Mouse (Mus musculus): Measurements from ENCODE around the gene Pth1r. TPM values are rescaled to one million over a fixed set of nuclear protein-coding genes. Genes with fewer than 3 reads are reported as not detected.

The Pth1r gene
- polyA plus RNA-seq, 1 experiment from 2014 or later, result 97.8 TPM

GRCm38 (mm10) chr9:110760886-110761285 lies 13.9 kb upstream of the Pth1r start:
- Histone ChIP-seq H3K27me3 (ENCODE audit: insufficient read depth, low read length) (no peaks in the 10 kb centered on the region), H3K4me2 (no peak overlapping the region), H3K4me3 (ENCODE audit: low read depth, low read length) (no peak overlapping the region), H3K27ac (ENCODE audit: low read depth) (peak overlapping the region; percentile 65), H3K36me3 (ENCODE audit: insufficient read depth) (no peaks in the 10 kb centered on the region), H3K9ac (no peak overlapping the region), H3K4me1 (ENCODE audit: insufficient read depth) (peaks cover 5% of the 10 kb centered on the region; the same call in 1 of the 2 replicates), H3K9me3 (ENCODE audit: low read depth, low read length) (no peaks in the 10 kb centered on the region)
- TF ChIP-seq CTCF (IDR thresholded peaks at IDR 0.05; ENCODE audit: low read depth), result no peak
- DNase-seq, result no peak
- WGBS, result 63% methylated on average over 8 of the region's 8 CpGs
- ATAC-seq (ENCODE audit: insufficient read depth), result no peak

DNA sequence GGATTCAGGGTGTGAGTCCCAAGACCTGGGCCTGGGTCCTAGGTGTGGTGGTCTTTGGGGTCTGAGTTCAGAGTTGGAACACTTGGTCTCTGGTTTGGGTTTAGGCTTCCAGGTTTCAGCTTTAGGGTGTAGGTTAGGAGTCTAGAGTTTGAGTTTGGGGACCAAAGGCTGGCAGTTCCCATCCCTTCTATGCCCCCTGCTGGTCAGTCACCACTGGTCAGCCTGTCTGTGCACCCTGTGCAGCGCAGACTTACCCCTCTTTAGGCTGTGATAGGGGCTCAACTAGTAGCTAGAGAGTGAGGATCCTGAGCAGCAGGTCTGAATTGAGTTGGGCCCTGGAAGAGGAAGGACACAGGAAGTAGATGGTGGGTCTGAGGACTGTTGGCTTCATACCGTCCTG lies 12.3 kb upstream of the Pth1r start:
- Histone ChIP-seq H3K36me3 (ENCODE audit: insufficient read depth) (no peaks in the 10 kb centered on the region), H3K9me3 (ENCODE audit: low read depth, low read length) (no peaks in the 10 kb centered on the region), H3K27me3 (ENCODE audit: insufficient read depth, low read length) (no peaks in the 10 kb centered on the region), H3K9ac (no peak overlapping the region), H3K4me3 (ENCODE audit: low read depth, low read length) (no peak overlapping the region), H3K4me1 (ENCODE audit: insufficient read depth) (peaks cover 5% of the 10 kb centered on the region; the same call in 1 of the 2 replicates), H3K4me2 (no peak overlapping the region), H3K27ac (ENCODE audit: low read depth) (no peak overlapping the region)
- peak; percentile 87 for TF ChIP-seq CTCF (IDR thresholded peaks at IDR 0.05; ENCODE audit: low read depth)
- DNase-seq (peak; percentile 83), ATAC-seq (ENCODE audit: insufficient read depth) (peak; percentile 16; the same call in 1 of the 2 replicates)
- 55% methylated on average over 2 of the region's 2 CpGs for WGBS

GRCm38 (mm10) chr9:110758605-110759004 lies 11.7 kb upstream of the Pth1r start:
- DNase-seq (peak; percentile 67), ATAC-seq (ENCODE audit: insufficient read depth) (no peak)
- TF ChIP-seq CTCF (IDR thresholded peaks at IDR 0.05; ENCODE audit: low read depth), result no peak
- Histone ChIP-seq H3K4me2 (no peak overlapping the region), H3K27ac (ENCODE audit: low read depth) (no peak overlapping the region), H3K9me3 (ENCODE audit: low read depth, low read length) (no peaks in the 10 kb centered on the region), H3K27me3 (ENCODE audit: insufficient read depth, low read length) (no peaks in the 10 kb centered on the region), H3K36me3 (ENCODE audit: insufficient read depth) (no peaks in the 10 kb centered on the region), H3K4me3 (ENCODE audit: low read depth, low read length) (no peak overlapping the region), H3K9ac (no peak overlapping the region), H3K4me1 (ENCODE audit: insufficient read depth) (peaks cover 5% of the 10 kb centered on the region; the same call in 1 of the 2 replicates)
- 45% methylated on average over 8 of the region's 8 CpGs for WGBS

DNA sequence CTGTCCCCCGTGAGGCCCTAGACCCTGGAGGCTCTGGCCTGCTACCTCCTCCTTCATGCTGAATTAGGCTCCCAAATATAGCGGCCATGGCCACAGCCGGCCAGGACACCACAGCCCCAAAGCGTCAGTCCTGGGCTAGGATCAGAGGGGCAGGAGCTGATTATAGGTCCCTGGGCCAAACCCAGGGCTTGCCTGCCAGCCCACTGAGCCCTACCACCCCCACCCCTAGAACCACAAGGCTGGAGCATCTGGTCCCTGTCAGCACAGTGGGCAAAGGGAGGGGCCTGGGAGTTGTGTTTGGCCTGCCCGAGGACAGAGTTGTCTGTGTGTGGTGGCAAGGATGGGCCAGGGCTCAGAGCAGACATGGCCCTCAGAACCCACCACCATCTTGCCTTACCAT lies 10.9 kb upstream of the Pth1r start:
- H3K4me3 ChIP-seq (ENCODE audit: low read depth, low read length), result no peak overlapping the region
- DNase-seq (no peak), ATAC-seq (ENCODE audit: insufficient read depth) (no peak)
- H3K4me2 ChIP-seq, result no peak overlapping the region
- WGBS, result 71% methylated on average over 5 of the region's 5 CpGs
- H3K36me3 ChIP-seq (ENCODE audit: insufficient read depth), result no peaks in the 10 kb centered on the region
- H3K27ac ChIP-seq (ENCODE audit: low read depth), result no peak overlapping the region
- no peaks in the 10 kb centered on the region for H3K9me3 ChIP-seq (ENCODE audit: low read depth, low read length)
- no peak for TF ChIP-seq CTCF (IDR thresholded peaks at IDR 0.05; ENCODE audit: low read depth)
- no peak overlapping the region for H3K9ac ChIP-seq
- H3K4me1 ChIP-seq (ENCODE audit: insufficient read depth), result peaks cover 5% of the 10 kb centered on the region; the same call in 1 of the 2 replicates
- H3K27me3 ChIP-seq (ENCODE audit: insufficient read depth, low read length), result no peaks in the 10 kb centered on the region

DNA sequence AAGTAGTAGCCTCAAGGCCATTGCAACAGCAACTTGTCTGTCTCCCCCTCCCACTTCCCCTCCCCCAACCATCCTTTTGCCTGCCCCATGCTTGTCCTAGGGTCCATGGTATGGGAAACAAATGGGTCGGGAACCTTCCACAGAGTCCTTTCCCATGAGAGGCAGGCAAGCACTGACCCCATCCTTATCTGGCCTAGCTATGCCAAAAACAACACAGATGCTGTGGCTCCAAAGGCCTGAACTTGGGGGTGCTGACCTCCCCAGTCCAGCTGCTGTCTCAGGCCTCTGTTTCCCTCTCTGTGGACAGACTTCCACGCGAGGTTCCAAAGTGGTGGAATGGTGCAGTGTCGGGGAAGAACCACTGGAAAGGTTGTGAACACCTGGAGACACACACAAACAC lies 6.8 kb upstream of the Pth1r start:
- ATAC-seq (ENCODE audit: insufficient read depth) (no peak), DNase-seq (no peak)
- Histone ChIP-seq H3K4me1 (ENCODE audit: insufficient read depth) (peaks cover 13% of the 10 kb centered on the region), H3K9me3 (ENCODE audit: low read depth, low read length) (no peaks in the 10 kb centered on the region), H3K27ac (ENCODE audit: low read depth) (no peak overlapping the region), H3K27me3 (ENCODE audit: insufficient read depth, low read length) (no peaks in the 10 kb centered on the region), H3K4me2 (no peak overlapping the region), H3K36me3 (ENCODE audit: insufficient read depth) (no peaks in the 10 kb centered on the region), H3K4me3 (ENCODE audit: low read depth, low read length) (no peak overlapping the region), H3K9ac (no peak overlapping the region)
- 69% methylated on average over 4 of the region's 4 CpGs for WGBS
- no peak for TF ChIP-seq CTCF (IDR thresholded peaks at IDR 0.05; ENCODE audit: low read depth)

- H3K27ac ChIP-seq (ENCODE audit: low read depth), result no peak overlapping the region
- H3K4me3 ChIP-seq (ENCODE audit: low read depth, low read length), result no peak overlapping the region
- TF ChIP-seq CTCF (IDR thresholded peaks at IDR 0.05; ENCODE audit: low read depth), result no peak
- no peaks in the 10 kb centered on the region for H3K27me3 ChIP-seq (ENCODE audit: insufficient read depth, low read length)
- no peak overlapping the region for H3K4me2 ChIP-seq
- no peak overlapping the region for H3K9ac ChIP-seq
- peaks cover 13% of the 10 kb centered on the region for H3K4me1 ChIP-seq (ENCODE audit: insufficient read depth)
- ATAC-seq (ENCODE audit: insufficient read depth) (no peak), DNase-seq (no peak)
- no peaks in the 10 kb centered on the region for H3K9me3 ChIP-seq (ENCODE audit: low read depth, low read length)
- no peaks in the 10 kb centered on the region for H3K36me3 ChIP-seq (ENCODE audit: insufficient read depth)
- 80% methylated on average over 4 of the region's 4 CpGs for WGBS
Observed at GRCm38 (mm10) chr9:110752917-110753435, 6.0 kb upstream of the Pth1r start.

DNA sequence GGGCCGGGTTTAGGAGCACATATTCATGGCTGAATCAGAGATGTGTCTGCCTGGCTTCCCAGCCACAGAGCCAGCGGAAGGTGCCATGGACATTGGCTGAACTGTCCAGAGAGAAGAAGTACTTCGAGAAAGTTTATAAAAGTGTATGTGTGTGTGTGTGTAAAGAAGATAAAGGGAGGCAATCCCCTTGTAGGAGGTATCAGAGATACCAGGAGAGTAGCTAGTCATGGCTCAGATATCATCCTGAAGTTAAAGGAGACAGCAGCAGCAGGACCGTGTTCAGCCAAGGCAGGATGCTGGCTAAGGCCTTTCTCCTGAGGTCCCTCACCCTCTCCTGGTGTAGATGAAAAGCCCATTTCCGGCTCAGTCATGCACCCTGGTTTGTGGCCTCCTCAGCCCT lies 4.5 kb upstream of the Pth1r start:
- WGBS, result 63% methylated on average over 5 of the region's 5 CpGs
- Histone ChIP-seq H3K4me3 (ENCODE audit: low read depth, low read length) (no peak overlapping the region), H3K36me3 (ENCODE audit: insufficient read depth) (no peaks in the 10 kb centered on the region), H3K9ac (no peak overlapping the region; the same call in 1 of the 2 replicates), H3K4me1 (ENCODE audit: insufficient read depth) (peaks cover 18% of the 10 kb centered on the region), H3K4me2 (peak overlapping the region; percentile 11; the same call in 1 of the 2 replicates), H3K27ac (ENCODE audit: low read depth) (peak overlapping the region; percentile 61), H3K9me3 (ENCODE audit: low read depth, low read length) (no peaks in the 10 kb centered on the region), H3K27me3 (ENCODE audit: insufficient read depth, low read length) (no peaks in the 10 kb centered on the region)
- TF ChIP-seq CTCF (IDR thresholded peaks at IDR 0.05; ENCODE audit: low read depth), result no peak
- DNase-seq (no peak), ATAC-seq (ENCODE audit: insufficient read depth) (no peak)
